Mouse (Mus musculus) lung, postnatal 0 days (tissue): Measurements from ENCODE around the gene Zfp217. TPM values are rescaled to one million over a fixed set of nuclear protein-coding genes. Genes with fewer than 3 reads are reported as not detected.
A peak's percentile ranks its signal among the peaks of the same experiment; 100 is the strongest.

Experiments
- ATAC-seq: fragments of 200-750 bp; cut with Nextera tagmentation; 2 replicates; pipeline ENCODE4 v1.8.0; 2017; ENCODE audit warnings: moderate library complexity
- DNase-seq: peaks from one replicate; pipeline ENCODE4 v3.0.0-alpha.2; 2016; ENCODE audit warnings: low spot score
- H3K27ac ChIP-seq: fragments of 300-500 bp; sonication (generic); 2 replicates; pipeline ENCODE4 v1.5.1; 2014; ENCODE audit warnings: antibody characterized with exemption, mild to moderate bottlenecking, low read length, mixed read lengths
- H3K27me3 ChIP-seq: fragments of 300-500 bp; sonication (generic); replicated peaks from 2 replicates; pipeline ENCODE4 v1.6.1; 2014; ENCODE audit warnings: low read length, mixed read lengths; ENCODE audit not compliant: insufficient read depth
- H3K36me3 ChIP-seq: fragments of 300-500 bp; sonication (generic); 2 replicates; pipeline ENCODE4 v1.6.1; 2014; ENCODE audit warnings: low read length, mixed read lengths; ENCODE audit not compliant: insufficient read depth
- H3K4me1 ChIP-seq: fragments of 300-500 bp; sonication (generic); 2 replicates; pipeline ENCODE4 v1.6.1; 2014; ENCODE audit warnings: antibody characterized with exemption, low read depth, low read length, mixed read lengths; ENCODE audit not compliant: insufficient read depth
- H3K4me2 ChIP-seq: fragments of 300-500 bp; sonication (generic); replicated peaks from 2 replicates; pipeline ENCODE4 v1.6.1; 2014; ENCODE audit warnings: low read depth, mild to moderate bottlenecking, low read length, moderate library complexity, mixed read lengths
- H3K4me3 ChIP-seq: fragments of 300-500 bp; sonication (generic); 2 replicates; pipeline ENCODE4 v1.5.1; 2014; ENCODE audit warnings: low read depth, low read length
- H3K9ac ChIP-seq: fragments of 300-500 bp; sonication (generic); replicated peaks from 2 replicates; pipeline ENCODE4 v1.6.1; 2014; ENCODE audit warnings: low read depth, mild to moderate bottlenecking
- H3K9me3 ChIP-seq: fragments of 300-500 bp; sonication (generic); 2 replicates; pipeline ENCODE4 v1.6.1; 2016; ENCODE audit warnings: low read length, mixed read lengths
- CTCF ChIP-seq: IDR thresholded peaks from 2 replicates; pipeline ENCODE4 v1.5.1; 2016; ENCODE audit warnings: antibody characterized with exemption, mild to moderate bottlenecking
- EP300 ChIP-seq: IDR thresholded peaks from 2 replicates; pipeline ENCODE4 v1.6.1; 2016; ENCODE audit warnings: antibody characterized with exemption, mild to moderate bottlenecking, control low read depth
- WGBS: fragments of 180-500 bp; shearing (Covaris S2); extraction: QIAGEN DNeasy Blood & Tissue Kit; methylation state at CpG from one replicate; pipeline ENCODE4 v1.1.7; 2014; 5-methylcytosine and 5-hydroxymethylcytosine counted together
- polyA plus RNA-seq: library from polyadenylated mRNA; unstranded; fragments of >200 nt; fragmentation: Nextera tagmentation; extraction: Ambion mirVana; gene quantifications from 2 replicates; pipeline ENCODE4 v1.2.1, GENCODE M21; 2015

Zfp217 gene
- polyA plus RNA-seq, 1 experiment from 2014 or later: 4.4 TPM

- H3K9me3 ChIP-seq: no peaks in the 10 kb centered on the region
- H3K36me3 ChIP-seq: no peaks in the 10 kb centered on the region
- 80% methylated on average over 5 of the region's 5 CpGs for WGBS
- H3K27me3 ChIP-seq: no peaks in the 10 kb centered on the region
- no peak for TF ChIP-seq CTCF
- TF ChIP-seq EP300: no peak
- H3K4me3 ChIP-seq: no peak overlapping the region
- H3K4me2 ChIP-seq: no peak overlapping the region
- peaks cover 3% of the 10 kb centered on the region; the same call in 1 of the 2 replicates for H3K4me1 ChIP-seq
- no peak overlapping the region for H3K27ac ChIP-seq
- DNase-seq: no peak
- ATAC-seq: no peak
- H3K9ac ChIP-seq: no peak overlapping the region
These were observed 31.4 kb upstream of the Zfp217 start for GRCm38 (mm10) chr2:170179317-170179716.

GRCm38 (mm10) chr2:170177323-170177722 is 29.4 kb upstream of the Zfp217 start:
- Histone ChIP-seq H3K27me3 (no peaks in the 10 kb centered on the region), H3K4me3 (no peak overlapping the region), H3K36me3 (no peaks in the 10 kb centered on the region), H3K27ac (peak overlapping the region; percentile 26; the same call in 1 of the 2 replicates), H3K4me1 (peaks cover 7% of the 10 kb centered on the region; the same call in 1 of the 2 replicates), H3K9me3 (no peaks in the 10 kb centered on the region), H3K4me2 (0 out of 2 replicates have a peak overlapping the region, but pooled peaks have one; percentile 14), H3K9ac (no peak overlapping the region)
- 23% methylated on average over 8 of the region's 8 CpGs for WGBS
- TF ChIP-seq EP300 (no peak), CTCF (no peak)
- DNase-seq (peak; percentile 51), ATAC-seq (0 out of 2 replicates have a peak, but pooled peaks have one; percentile 19)

DNA sequence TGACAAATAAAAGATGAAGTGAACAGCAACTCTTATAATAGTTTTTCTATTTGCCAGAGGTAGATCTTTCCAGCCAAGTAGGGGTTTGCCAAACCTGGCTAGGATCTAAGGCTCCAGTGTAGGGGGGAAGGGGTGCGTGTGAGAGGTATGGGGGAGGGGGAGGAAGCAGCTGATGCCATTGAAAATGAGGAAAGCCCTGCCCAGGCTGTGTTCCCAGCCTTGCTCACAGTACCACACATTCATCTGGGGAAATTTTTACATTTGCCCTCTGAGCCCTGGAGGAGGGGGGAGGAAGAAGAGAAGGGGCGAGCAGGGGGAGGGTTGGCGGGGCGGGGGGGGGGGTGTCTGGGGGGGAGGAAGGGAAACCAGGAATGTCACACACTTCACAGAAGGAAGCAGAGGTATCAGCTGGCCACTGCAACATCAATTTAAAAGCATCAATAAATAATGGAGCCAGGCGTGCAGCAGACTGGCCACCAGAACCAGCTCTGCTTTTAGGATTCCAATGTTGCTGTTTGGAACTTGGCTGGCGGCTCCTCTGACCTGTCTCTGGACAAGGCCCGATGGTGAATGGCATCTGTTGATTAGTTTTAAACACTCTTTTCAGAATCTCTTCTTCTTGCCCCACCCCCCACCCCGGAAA is 28.5 kb upstream of the Zfp217 start:
- WGBS: 32% methylated on average over 5 of the region's 8 CpGs
- no peak overlapping the region for H3K27ac ChIP-seq

DNA sequence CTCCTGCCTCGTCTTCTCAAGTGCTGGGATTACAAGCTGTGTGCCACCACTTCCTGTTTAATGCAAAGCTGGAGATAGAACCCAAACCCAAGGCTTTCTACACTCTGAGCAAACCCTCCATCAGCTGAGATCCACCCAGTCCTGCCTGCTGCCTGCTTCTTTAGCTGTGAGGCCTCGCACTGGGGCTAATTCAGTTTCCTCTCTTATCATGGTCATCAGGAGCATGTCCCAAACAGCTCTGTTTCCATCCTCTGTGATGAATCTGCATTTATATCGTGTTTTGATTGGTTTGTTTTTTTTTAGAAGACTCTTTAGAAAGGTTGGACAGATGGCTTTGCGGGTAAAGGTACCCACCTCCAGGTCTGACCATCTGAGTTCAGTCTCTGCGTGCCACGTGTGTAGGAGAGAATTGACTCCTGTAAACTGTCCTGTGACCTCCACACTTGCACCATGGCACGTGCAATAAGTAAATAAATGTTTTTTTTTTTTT is 27.8 kb upstream of the Zfp217 start:
- no peaks in the 10 kb centered on the region for H3K36me3 ChIP-seq
- H3K27me3 ChIP-seq: no peaks in the 10 kb centered on the region
- no peaks in the 10 kb centered on the region for H3K9me3 ChIP-seq
- no peak overlapping the region for H3K4me3 ChIP-seq
- TF ChIP-seq EP300: no peak
- TF ChIP-seq CTCF: no peak
- ATAC-seq (no peak), DNase-seq (no peak)
- H3K9ac ChIP-seq: no peak overlapping the region
- WGBS: 47% methylated on average over 7 of the region's 7 CpGs
- 0 out of 2 replicates have a peak overlapping the region, but pooled peaks have one; percentile 32 for H3K27ac ChIP-seq
- peaks cover 7% of the 10 kb centered on the region; the same call in 1 of the 2 replicates for H3K4me1 ChIP-seq
- H3K4me2 ChIP-seq: no peak overlapping the region

More for the DNA sequence above, 28.5 kb upstream of the Zfp217 start:
- H3K4me2 ChIP-seq: no peak overlapping the region
- no peaks in the 10 kb centered on the region for H3K36me3 ChIP-seq
- H3K4me3 ChIP-seq: no peak overlapping the region
- peaks cover 7% of the 10 kb centered on the region; the same call in 1 of the 2 replicates for H3K4me1 ChIP-seq
- ATAC-seq (no peak), DNase-seq (no peak)
- no peak for TF ChIP-seq CTCF
- TF ChIP-seq EP300: no peak
- no peak overlapping the region for H3K9ac ChIP-seq
- no peaks in the 10 kb centered on the region for H3K27me3 ChIP-seq
- no peaks in the 10 kb centered on the region for H3K9me3 ChIP-seq

DNA sequence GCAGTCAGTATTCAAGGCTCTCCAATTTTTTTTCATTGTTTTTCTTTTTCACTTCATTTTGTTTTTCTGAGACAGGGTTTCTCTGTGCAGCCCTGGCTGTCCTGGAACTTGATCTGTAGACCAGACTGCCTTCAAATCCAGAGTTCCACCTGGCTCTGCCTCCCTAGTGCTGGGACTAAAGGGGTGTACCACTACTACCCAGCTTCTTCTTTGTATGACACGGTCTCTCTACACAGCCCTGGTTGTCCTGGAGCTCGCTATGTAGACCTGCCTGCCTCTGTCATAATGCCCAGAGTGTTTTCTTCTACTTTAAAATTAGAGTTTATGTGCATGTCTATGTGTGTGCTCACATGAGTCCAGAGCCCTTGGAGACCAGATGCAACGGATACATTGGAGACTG is 27.3 kb upstream of the Zfp217 start:
- no peak for ATAC-seq
- 75% methylated on average over 3 of the region's 3 CpGs for WGBS
- Histone ChIP-seq H3K27me3 (no peaks in the 10 kb centered on the region), H3K4me2 (no peak overlapping the region), H3K4me3 (no peak overlapping the region), H3K9me3 (no peaks in the 10 kb centered on the region), H3K9ac (no peak overlapping the region), H3K4me1 (peaks cover 7% of the 10 kb centered on the region; the same call in 1 of the 2 replicates), H3K36me3 (no peaks in the 10 kb centered on the region), H3K27ac (0 out of 2 replicates have a peak overlapping the region, but pooled peaks have one; percentile 32)
- TF ChIP-seq EP300 (no peak), CTCF (no peak)
- DNase-seq: no peak

- H3K4me2 ChIP-seq: no peak overlapping the region
- H3K27me3 ChIP-seq: no peaks in the 10 kb centered on the region
- no peaks in the 10 kb centered on the region for H3K36me3 ChIP-seq
- DNase-seq (peak; percentile 32), ATAC-seq (no peak)
- no peak overlapping the region for H3K9ac ChIP-seq
- no peak for TF ChIP-seq CTCF
- TF ChIP-seq EP300: no peak
- no peaks in the 10 kb centered on the region for H3K9me3 ChIP-seq
- peaks cover 3% of the 10 kb centered on the region; the same call in 1 of the 2 replicates for H3K4me1 ChIP-seq
- H3K4me3 ChIP-seq: no peak overlapping the region
- peak overlapping the region; percentile 16; the same call in 1 of the 2 replicates for H3K27ac ChIP-seq
These were observed 21.2 kb upstream of the Zfp217 start for GRCm38 (mm10) chr2:170169062-170169461.
